Comparison of ENCODE assay signal across 13 mouse cellular contexts in the genomic region with DNA sequence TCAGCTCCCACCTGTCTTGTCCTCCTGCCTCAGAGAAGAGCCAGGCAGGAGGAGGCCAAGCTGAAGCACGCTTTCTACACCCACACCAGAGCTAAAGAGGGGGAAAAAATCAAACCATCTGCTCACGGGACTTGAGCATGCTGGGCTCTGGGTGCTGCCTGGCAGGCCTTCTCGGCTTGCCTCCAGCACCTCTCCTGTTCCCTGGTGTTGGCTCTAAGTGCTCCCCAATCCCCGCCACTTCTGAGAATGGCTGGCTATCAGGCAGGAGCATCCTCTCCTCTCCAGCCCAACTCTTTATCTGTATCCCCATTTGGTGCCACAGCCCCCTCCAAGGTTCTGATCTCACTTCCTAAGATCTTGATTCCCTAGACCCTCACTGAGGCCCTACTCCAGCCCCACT. TPM values are rescaled to one million over a fixed set of nuclear protein-coding genes. Genes with fewer than 3 reads are reported as not detected.
DNase-seq lines count a peak whose midpoint lies in the region; ATAC-seq and TF ChIP-seq lines count a peak whose summit lies in the region.
"Had no signal": no experiment of that assay in that cellular context is flagged by ENCODE, and none has a peak within 500 bp of the region (broad histone marks: within the 10 kb centered on the region; RNA-seq: fewer than 3 reads in every experiment).

No protein-coding gene starts in this region.

- TF ChIP-seq CTCF in hindbrain, postnatal 0 days (IDR thresholded peaks at IDR 0.05; ENCODE audit: low read depth), result no peak

- H3K9me3 ChIP-seq in hindbrain, embryonic 11.5 days (ENCODE audit: control insufficient read depth, low read length), result no peaks in the 10 kb centered on the region
- no peaks in the 10 kb centered on the region for H3K9me3 ChIP-seq in hindbrain, postnatal 0 days (ENCODE audit: low read length)
- H3K9me3 ChIP-seq: embryonic facial prominence, embryonic 12.5 days; midbrain, embryonic 15.5 days had no signal

- no peak for ATAC-seq in hindbrain, embryonic 11.5 days (ENCODE audit: low FRiP score)
- ATAC-seq in hindbrain, postnatal 0 days, result no peak
- ATAC-seq: midbrain, embryonic 15.5 days had no signal

- H3K4me3 ChIP-seq in hindbrain, embryonic 11.5 days (ENCODE audit: low read depth, low read length), result no peak overlapping the region
- no peak overlapping the region for H3K4me3 ChIP-seq in hindbrain, postnatal 0 days (ENCODE audit: low read length)
- H3K4me3 ChIP-seq: embryonic facial prominence, embryonic 12.5 days; midbrain, embryonic 15.5 days had no signal

- no peak for DNase-seq in hindbrain, embryonic 11.5 days (ENCODE audit: low spot score)
- no peak for DNase-seq in hindbrain, postnatal 0 days (ENCODE audit: low spot score)
- peak; percentile 46 to 59 for DNase-seq in cerebellum, postnatal 14 days
- peak; percentile 70 to 81 for DNase-seq in left cerebral cortex, adult 18-20 months (ENCODE audit: low spot score in 2 of 2)
- peak; percentile 48 for DNase-seq in right cerebral cortex, postnatal 14 days
- no peak for DNase-seq in kidney, postnatal 10 days
- DNase-seq in Muller cell, postnatal 12 days (ENCODE audit: inconsistent ontology term), result no peak
- DNase-seq in adrenal gland, adult 18-20 months (ENCODE audit: low spot score in 2 of 2), result no peak
- DNase-seq: adrenal gland, postnatal 14 days; thymus, postnatal 25 days had no signal

- H3K36me3 ChIP-seq in hindbrain, embryonic 11.5 days (ENCODE audit: control insufficient read depth, insufficient read depth, low read length), result no peaks in the 10 kb centered on the region
- 0 out of 2 replicates have a peak, but pooled peaks cover 3% of the 10 kb centered on the region for H3K36me3 ChIP-seq in hindbrain, postnatal 0 days (ENCODE audit: insufficient read depth, low read length)
- H3K36me3 ChIP-seq: embryonic facial prominence, embryonic 12.5 days; midbrain, embryonic 15.5 days had no signal

- H3K9ac ChIP-seq in hindbrain, embryonic 11.5 days (ENCODE audit: low read depth, low read length), result 0 out of 2 replicates have a peak overlapping the region, but pooled peaks have one; percentile 27
- H3K9ac ChIP-seq in hindbrain, postnatal 0 days (replicated peaks; ENCODE audit: low read length), result no peak overlapping the region
- H3K9ac ChIP-seq: embryonic facial prominence, embryonic 12.5 days; midbrain, embryonic 15.5 days had no signal

- whole genome bisulfite sequencing in hindbrain, embryonic 11.5 days, result 66% methylated on average over 4 of the region's 4 CpGs
- WGBS in hindbrain, postnatal 0 days, result 67% methylated on average over 4 of the region's 4 CpGs

- no peak overlapping the region for H3K4me2 ChIP-seq in hindbrain, embryonic 11.5 days (replicated peaks; ENCODE audit: low read depth, low read length)
- no peak overlapping the region for H3K4me2 ChIP-seq in hindbrain, postnatal 0 days (ENCODE audit: low read depth, low read length)
- H3K4me2 ChIP-seq: embryonic facial prominence, embryonic 12.5 days; midbrain, embryonic 15.5 days had no signal

- no peaks in the 10 kb centered on the region for H3K4me1 ChIP-seq in hindbrain, embryonic 11.5 days (replicated peaks; ENCODE audit: control insufficient read depth, insufficient read depth, low read length)
- H3K4me1 ChIP-seq in hindbrain, postnatal 0 days (ENCODE audit: insufficient read depth, low read length), result peaks cover 13% of the 10 kb centered on the region; the same call in 1 of the 2 replicates

- no peaks in the 10 kb centered on the region for H3K27me3 ChIP-seq in hindbrain, embryonic 11.5 days (ENCODE audit: control insufficient read depth, insufficient read depth, low read length)
- H3K27me3 ChIP-seq in hindbrain, postnatal 0 days (ENCODE audit: insufficient read depth, low read length), result no peaks in the 10 kb centered on the region
- H3K27me3 ChIP-seq: CH12.LX; embryonic facial prominence, embryonic 12.5 days; midbrain, embryonic 15.5 days had no signal

- H3K27ac ChIP-seq in hindbrain, embryonic 11.5 days (ENCODE audit: low read depth, low read length), result no peak overlapping the region
- H3K27ac ChIP-seq in hindbrain, postnatal 0 days, result no peak overlapping the region
- H3K27ac ChIP-seq: embryonic facial prominence, embryonic 12.5 days; midbrain, embryonic 15.5 days had no signal

RNA-seq across cellular contexts. Expression of a gene that starts 6.1 kb away (rescaled TPM):
- polyA plus RNA-seq in hindbrain, embryonic 11.5 days (2014; fragmentation: Nextera tagmentation; extraction: Ambion mirVana), result 6.2 and 6.3 TPM in 2 replicates
- 145 and 151 TPM in 2 replicates for total RNA-seq in hindbrain, postnatal 0 days (2014; rRNA removed)
- polyA plus RNA-seq in hindbrain, postnatal 0 days (2015; fragmentation: Nextera tagmentation; extraction: Ambion mirVana), result 21.1 and 22.8 TPM in 2 replicates
- 10 to 100 TPM; 62.8 to 66.6 TPM for total RNA-seq in left cerebral cortex, adult 18-20 months (2021)
- 10 to 100 TPM; 11.0 to 14.3 TPM for total RNA-seq in adrenal gland, adult 18-20 months (2021)

RNA-seq across cellular contexts. Expression of a gene that starts 10.1 kb away (rescaled TPM):
- 4.4 and 5.0 TPM in 2 replicates for polyA plus RNA-seq in hindbrain, embryonic 11.5 days (2014; fragmentation: Nextera tagmentation; extraction: Ambion mirVana)
- total RNA-seq in hindbrain, postnatal 0 days (2014; rRNA removed), result 26.9 and 32.5 TPM in 2 replicates
- polyA plus RNA-seq in hindbrain, postnatal 0 days (2015; fragmentation: Nextera tagmentation; extraction: Ambion mirVana), result 4.1 and 4.3 TPM in 2 replicates
- total RNA-seq in left cerebral cortex, adult 18-20 months (2021), result 1 to 10 TPM; 8.1 to 8.5 TPM
- total RNA-seq in adrenal gland, adult 18-20 months (2021), result 1 to 10 TPM; 1.5 to 2.1 TPM

RNA-seq across cellular contexts. Expression of a gene that starts 21.4 kb away (rescaled TPM):
- polyA plus RNA-seq in hindbrain, embryonic 11.5 days (2014; fragmentation: Nextera tagmentation; extraction: Ambion mirVana), result 16.2 and 17.8 TPM in 2 replicates
- total RNA-seq in hindbrain, postnatal 0 days (2014; rRNA removed), result 18.5 and 19.3 TPM in 2 replicates
- 9.8 and 10.2 TPM in 2 replicates for polyA plus RNA-seq in hindbrain, postnatal 0 days (2015; fragmentation: Nextera tagmentation; extraction: Ambion mirVana)
- 10 to 100 TPM in 1 of 2 experiments, 1 to 10 TPM in 1; 9.0 to 10.4 TPM for total RNA-seq in left cerebral cortex, adult 18-20 months (2021)
- total RNA-seq in adrenal gland, adult 18-20 months (2021), result 1 to 10 TPM; 3.5 to 7.1 TPM

RNA-seq across cellular contexts. Expression of a gene that starts 29.8 kb away (rescaled TPM):
- 499 and 514 TPM in 2 replicates for polyA plus RNA-seq in hindbrain, embryonic 11.5 days (2014; fragmentation: Nextera tagmentation; extraction: Ambion mirVana)
- total RNA-seq in hindbrain, postnatal 0 days (2014; rRNA removed), result 780 and 854 TPM in 2 replicates
- polyA plus RNA-seq in hindbrain, postnatal 0 days (2015; fragmentation: Nextera tagmentation; extraction: Ambion mirVana), result 2,172 and 2,275 TPM in 2 replicates
- total RNA-seq in left cerebral cortex, adult 18-20 months (2021), result 1,000 to 10,000 TPM; 1,209 to 1,218 TPM
- 100 to 1,000 TPM; 434 to 484 TPM for total RNA-seq in adrenal gland, adult 18-20 months (2021)

RNA-seq across cellular contexts. Expression of a gene that starts 35.7 kb away (rescaled TPM):
- polyA plus RNA-seq in hindbrain, embryonic 11.5 days (2014; fragmentation: Nextera tagmentation; extraction: Ambion mirVana), result 31.1 and 33.1 TPM in 2 replicates
- 42.0 and 53.0 TPM in 2 replicates for total RNA-seq in hindbrain, postnatal 0 days (2014; rRNA removed)
- 38.4 and 40.0 TPM in 2 replicates for polyA plus RNA-seq in hindbrain, postnatal 0 days (2015; fragmentation: Nextera tagmentation; extraction: Ambion mirVana)
- 10 to 100 TPM; 27.3 to 38.0 TPM for total RNA-seq in left cerebral cortex, adult 18-20 months (2021)
- total RNA-seq in adrenal gland, adult 18-20 months (2021), result 10 to 100 TPM; 23.8 to 29.2 TPM

Comparison
In these comparisons a context has a peak if more than half of its experiments do, and no peak if none do; other contexts are left out.
1. DNase-seq: peak in cerebellum, postnatal 14 days (2 of 2), left cerebral cortex, adult 18-20 months (2 of 2) and right cerebral cortex, postnatal 14 days (single experiment); none in hindbrain, embryonic 11.5 days (single experiment), hindbrain, postnatal 0 days (single experiment), kidney, postnatal 10 days (single experiment), Muller cell, postnatal 12 days (single experiment) and adrenal gland, adult 18-20 months (0 of 2).